Mouse (Mus musculus) layer of hippocampus, postnatal 36 days (tissue): ENCODE data around the gene Clrn1. TPM values are rescaled to one million over a fixed set of nuclear protein-coding genes. Genes with fewer than 3 reads are reported as not detected.
"Not testable (repeated sequence)": the region's sequence is repeated elsewhere in the genome, so short reads cannot be mapped to it uniquely, and the experiment has no call there.

ENCODE experiments used
- DNase-seq, 2 experiments: peaks; one replicate each; pipeline ENCODE4 v3.0.0; 2022
- total RNA-seq, 2 experiments: library from RNA; stranded (reverse); gene quantifications; 2 replicates each; pipeline ENCODE4 v1.2.3; 2021

Clrn1 gene
- 1 to 10 TPM; 2.3 to 2.4 TPM for total RNA-seq

DNA sequence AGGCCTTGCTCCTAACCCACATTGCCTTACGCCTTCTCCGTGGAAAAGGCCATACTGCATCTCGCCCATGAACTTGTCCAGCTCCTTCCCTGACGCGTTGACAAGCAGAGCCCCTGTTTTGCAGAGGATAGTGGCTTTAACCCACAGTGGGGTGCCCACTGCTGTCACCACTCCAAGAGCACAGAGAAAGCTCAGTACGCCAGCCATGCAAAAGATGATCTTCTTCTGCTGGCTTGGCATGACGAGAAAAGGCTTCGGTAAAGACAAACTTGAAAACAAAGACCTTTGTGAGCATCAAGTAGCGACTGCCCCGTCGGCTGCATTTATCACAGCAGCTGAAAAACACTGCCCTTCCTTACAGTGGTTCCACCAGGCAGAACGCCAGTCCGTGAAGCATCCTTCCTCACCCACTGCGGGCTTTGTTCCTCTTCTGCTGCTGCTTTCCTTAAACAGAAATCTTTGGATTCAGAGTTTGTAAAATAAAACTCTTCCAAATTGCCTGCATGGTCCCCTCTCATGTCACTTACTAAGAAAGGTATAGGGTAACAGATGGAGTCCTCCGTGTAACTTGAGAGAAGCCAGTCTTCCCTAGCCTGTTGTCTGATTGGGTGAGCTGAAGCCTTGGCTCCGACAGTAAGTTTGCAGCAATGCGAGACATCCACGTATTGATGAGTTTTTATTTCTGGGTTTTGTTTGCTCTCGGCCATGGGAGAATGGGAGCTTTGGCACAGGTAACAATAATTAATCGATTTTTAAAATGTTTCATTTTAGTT, at the start of gene Clrn1:
Clrn1 (minus strand) TSS at position 540 of the 773 bp plus-strand sequence.
- DNase-seq, result peak in 1 of 2 experiments; percentile 11

DNA sequence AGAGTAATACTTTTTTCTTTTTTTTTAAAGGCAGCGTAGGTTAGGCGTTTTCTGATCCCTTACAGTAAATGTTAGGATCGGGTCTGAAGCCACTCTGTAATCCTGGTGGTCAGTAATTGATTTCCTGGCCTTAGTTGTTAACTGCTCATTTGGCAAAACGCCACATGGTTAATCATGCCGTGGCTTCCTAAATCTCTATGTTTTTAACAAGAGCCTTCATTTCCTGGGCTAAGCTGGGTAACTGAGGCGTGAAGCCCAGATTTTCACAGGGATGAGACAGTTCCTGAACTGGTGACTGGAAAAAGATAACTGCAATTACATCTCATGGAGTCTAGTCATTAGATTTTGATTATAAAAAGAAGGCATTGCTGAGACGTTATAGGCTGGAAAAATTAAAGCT, 38.9 kb upstream of the Clrn1 start:
- DNase-seq, result no peak

DNA sequence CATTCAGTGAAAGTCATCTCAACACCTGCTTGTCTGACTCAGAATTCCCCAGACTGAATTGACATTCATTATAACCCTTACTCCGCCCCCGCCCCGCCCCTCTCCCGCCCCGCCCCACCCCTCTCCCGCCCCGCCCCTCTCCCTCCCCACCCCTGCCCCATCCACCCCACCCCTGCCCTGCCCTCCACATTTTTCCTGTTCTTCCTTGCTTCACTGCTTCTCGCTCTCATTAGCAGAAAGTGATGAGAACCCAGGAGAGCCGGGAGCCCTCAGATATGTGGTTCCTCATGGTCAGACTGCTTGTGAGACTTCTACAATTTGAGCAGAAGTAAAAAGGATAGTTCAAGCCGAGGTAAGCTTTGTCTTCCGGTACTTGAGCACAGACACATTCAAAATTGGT, 38.0 kb upstream of the Clrn1 start:
- no peak for DNase-seq

DNA sequence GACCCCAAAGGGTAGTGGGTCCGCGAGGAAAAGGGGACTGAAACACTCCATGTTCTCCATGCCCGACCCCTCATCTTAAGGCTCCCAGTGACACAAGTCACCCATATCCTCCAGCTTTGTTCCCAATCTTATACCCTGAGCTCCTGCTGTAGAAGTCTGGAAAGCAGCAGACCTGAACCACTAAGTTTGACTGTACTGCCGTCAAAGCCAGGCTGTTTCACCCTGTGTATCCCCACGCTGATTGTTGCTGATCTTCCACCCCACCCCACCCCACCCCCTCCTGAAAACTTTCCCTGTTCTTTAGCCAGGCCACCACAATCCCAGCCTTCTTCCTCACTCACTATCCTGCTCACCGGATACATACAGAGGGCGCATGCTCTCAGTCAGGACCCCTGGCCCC, 37.5 kb upstream of the Clrn1 start:
- DNase-seq, result no peak

DNA sequence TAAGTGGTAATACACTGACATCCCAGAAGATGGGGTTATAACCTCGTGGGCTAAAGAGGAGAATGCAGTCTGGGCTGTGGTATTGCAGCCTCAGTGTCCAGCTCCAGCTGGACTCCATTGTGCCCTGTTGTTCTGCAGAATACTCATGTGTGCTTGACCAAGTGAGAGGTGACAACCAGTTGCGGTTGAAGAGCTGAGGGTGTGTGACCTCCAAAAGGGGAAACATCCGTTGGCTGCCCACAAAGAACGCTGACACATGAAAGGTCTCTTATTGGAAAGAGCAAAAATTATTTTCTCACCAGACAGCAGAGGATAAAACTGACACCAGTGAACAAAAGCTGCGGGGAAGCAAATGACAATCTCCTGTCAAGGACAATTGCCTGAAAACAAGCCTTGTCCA, 36.2 kb upstream of the Clrn1 start:
- DNase-seq, result no peak

- DNase-seq, result no peak
Observed at GRCm38 (mm10) chr3:58904656-58905055, 19.5 kb upstream of the Clrn1 start.

DNA sequence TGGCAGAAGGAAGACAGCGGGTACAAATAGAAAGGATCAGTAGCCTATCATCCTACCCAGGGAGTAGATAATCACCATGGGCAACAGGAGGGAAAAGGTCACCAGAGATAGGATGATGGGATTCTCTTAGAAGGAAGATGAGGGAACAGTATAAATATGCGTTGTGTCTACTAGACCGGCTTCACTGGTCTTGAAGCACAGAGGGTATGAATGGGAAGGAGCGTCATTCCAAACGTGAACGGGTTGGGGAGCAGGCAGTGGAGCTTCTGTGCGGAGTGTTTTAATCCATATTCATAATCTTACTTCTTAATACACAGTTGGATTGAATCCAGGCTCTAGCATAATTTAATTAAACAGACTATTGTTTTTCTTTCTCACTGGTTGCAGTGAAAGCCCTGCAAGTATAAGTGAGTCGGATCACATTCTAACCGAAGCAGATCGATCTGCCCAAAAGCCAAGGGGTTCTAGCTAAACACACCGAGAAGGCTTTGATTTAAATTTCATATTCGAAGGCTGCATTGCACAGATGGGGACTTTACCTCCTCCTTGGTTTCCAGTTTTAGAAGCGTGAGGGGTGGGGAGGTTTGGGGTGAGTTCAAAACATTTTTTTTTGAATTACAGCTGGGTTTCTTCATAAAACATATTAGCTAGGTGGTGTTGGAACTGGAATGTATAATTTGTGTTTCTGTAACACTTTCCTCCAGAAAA, 17.1 kb upstream of the Clrn1 start:
- no peak for DNase-seq

DNA sequence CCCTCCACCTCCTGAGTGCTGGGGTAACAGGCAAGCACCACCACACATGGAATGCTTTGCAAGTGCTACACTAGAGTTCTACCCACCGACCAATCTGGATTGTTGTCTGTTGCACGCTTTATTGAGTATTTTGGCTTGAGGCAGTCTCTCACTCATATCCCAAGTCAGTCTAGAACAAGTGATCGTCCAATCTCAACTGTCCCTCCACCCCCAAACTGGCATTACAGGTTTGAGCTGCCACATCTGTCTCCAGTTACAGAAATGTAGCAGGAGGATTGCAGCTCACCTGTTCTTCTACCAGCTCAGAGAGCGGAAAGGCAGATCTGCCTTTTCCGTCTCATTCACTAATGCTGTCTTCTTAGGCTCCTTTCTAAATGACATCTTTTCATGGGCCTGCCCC, 10.0 kb upstream of the Clrn1 start:
- DNase-seq, result no peak

DNA sequence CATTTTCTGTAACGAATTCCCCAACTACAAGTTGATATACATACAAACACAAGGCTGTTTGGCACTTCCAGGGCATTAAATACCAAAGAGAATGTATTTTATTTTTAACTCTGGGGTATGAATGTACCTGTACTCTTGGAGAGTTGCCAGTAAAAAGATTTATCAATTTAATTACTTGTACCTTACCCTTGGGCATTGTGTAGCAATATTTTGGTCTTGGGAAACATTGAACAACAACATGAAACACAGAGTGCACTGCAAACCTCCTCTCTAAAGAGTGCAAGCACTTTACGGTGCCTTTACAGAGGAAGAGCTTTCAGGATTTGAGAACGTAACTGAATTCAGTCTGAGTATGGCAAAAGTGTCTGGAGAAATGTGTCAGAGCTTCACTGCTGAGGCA, 9.4 kb upstream of the Clrn1 start:
- no peak for DNase-seq

DNA sequence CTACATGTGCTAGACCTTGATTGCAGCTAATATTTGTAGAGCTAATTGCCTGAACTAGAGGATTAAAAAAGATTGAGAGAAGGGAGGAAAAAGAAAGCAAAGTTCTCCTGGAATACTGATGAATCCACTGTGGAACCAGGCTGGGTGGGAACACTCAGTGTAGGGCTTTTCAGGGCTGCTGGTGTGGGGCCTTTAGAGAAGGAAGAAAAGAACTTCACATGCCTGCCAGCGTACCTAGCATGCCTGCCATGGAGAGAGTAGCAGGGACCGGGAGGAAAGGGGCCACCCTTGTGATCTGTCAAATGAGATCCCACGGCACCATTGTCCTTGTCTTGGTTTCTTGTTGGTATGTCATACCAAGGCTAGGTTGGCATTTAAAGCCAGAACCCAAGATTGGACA, 4.5 kb upstream of the Clrn1 start:
- no peak for DNase-seq

- no peak for DNase-seq
Observed at GRCm38 (mm10) chr3:58888131-58888715, 3.1 kb upstream of the Clrn1 start.

- no peak for DNase-seq
Observed at GRCm38 (mm10) chr3:58887719-58888118, 2.6 kb upstream of the Clrn1 start.

DNA sequence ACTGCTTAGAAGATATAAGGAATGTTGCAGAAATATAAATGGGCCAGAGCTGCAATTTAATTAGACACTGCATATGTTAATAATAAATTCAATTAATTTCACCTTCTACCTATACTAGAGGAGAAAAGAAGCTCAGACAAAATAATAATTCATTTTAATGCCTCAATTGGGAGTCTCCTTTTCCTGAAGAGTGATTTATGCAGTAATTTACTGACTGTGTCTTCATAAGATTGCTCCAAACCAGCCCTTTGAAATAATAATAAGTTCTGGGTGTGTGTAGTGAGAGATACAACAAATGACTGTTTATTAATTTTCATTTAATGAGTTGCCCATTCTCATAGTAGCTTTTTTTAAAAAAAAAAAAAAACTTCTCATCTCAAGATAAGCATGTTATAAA, 1.6 kb downstream of the Clrn1 start:
- DNase-seq, result no peak

DNA sequence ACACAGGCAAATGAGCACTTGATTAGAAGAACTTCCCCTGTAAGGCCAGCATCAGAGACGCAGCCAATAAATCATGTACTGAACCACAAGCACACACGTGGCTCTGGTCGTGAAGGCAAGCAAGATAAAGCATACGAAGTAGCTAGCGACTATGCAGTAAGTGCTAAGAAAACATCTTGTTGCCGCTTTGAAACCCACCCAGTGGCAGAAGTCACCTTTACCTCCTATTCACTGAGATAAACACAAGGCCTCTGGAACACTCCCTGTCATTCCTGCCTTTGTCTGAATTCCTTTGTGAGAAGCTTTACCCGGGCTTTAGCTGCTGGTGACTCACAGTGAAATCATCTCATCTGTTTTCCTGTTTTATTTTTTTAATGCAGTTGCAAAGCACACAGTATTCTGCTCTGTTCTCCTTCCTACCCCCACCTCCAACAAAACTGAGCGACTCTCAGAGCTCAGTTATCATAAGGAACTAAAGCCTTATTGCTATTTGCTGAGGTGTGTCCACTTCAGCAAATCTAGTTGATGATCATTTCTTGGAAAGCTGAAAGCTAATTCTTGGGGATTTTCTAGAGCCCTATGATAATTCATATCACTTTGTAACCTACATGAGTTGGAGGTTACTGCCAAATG, 2.1 kb downstream of the Clrn1 start:
- DNase-seq, result peak in 1 of 2 experiments; percentile 9

GRCm38 (mm10) chr3:58881016-58881415, 4.1 kb downstream of the Clrn1 start:
- DNase-seq, result no peak

GRCm38 (mm10) chr3:58880181-58880580, 5.0 kb downstream of the Clrn1 start:
- no peak for DNase-seq

DNA sequence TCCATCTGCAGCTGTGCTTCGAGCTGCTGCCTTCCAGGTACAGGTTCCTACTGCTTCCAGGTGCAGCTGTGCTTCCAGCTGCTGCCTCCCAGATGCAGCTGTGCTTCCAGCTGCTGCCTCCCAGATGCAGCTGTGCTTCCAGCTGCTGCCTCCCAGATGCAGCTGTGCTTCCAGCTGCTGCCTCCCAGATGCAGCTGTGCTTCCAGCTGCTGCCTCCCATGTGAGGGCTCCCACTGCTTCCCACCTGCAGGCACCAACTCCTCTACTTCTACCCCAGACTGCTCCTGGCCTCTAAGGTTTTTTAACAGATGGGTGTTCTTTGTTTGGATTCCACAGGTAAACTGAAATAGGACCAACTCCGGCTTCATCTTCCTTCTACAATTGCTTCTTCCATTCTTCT, 13.3 kb downstream of the Clrn1 start:
- not testable (repeated sequence) for DNase-seq

DNA sequence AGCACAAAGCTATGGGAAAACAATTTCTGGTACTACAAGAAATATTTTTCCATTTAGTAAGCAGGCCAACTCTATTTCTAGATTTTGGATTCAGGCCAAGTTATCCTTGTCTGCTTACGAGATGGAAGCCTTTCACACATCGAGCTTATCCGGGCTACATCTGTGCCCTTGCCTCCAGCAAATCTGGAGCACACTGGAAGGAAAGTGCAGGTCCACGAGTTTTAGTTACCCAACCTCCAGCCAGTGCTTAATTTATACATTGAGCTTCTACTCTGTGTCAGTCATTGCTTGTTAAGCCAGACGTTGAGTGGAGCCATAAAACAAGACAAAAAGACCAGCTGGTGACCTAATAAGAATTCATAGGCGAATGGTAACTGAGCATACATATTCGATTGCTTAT, 19.4 kb downstream of the Clrn1 start:
- peak in 1 of 2 experiments; percentile 21 for DNase-seq

DNA sequence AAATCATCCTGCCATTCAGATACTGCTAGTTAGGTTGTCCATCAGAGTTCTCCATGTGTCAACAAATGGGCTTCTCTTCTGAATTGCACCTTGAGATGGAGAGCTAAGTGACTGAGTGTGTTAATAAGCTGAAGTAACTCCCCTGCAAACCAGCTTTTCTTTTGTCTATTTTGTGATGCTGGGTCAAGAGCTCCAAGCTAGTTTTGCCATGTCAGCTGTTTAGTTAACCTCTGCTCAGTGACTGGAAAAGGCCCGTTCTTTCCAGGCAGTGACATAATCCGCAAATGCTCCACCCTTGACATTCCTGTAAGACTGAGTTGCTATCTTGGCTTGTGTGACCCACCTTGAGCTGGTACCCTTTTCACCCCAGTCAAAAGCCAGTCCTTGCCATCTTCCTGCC, 22.2 kb downstream of the Clrn1 start:
- DNase-seq, result no peak

- DNase-seq, result no peak
Observed at GRCm38 (mm10) chr3:58843415-58843814, 41.7 kb downstream of the Clrn1 start.

DNA sequence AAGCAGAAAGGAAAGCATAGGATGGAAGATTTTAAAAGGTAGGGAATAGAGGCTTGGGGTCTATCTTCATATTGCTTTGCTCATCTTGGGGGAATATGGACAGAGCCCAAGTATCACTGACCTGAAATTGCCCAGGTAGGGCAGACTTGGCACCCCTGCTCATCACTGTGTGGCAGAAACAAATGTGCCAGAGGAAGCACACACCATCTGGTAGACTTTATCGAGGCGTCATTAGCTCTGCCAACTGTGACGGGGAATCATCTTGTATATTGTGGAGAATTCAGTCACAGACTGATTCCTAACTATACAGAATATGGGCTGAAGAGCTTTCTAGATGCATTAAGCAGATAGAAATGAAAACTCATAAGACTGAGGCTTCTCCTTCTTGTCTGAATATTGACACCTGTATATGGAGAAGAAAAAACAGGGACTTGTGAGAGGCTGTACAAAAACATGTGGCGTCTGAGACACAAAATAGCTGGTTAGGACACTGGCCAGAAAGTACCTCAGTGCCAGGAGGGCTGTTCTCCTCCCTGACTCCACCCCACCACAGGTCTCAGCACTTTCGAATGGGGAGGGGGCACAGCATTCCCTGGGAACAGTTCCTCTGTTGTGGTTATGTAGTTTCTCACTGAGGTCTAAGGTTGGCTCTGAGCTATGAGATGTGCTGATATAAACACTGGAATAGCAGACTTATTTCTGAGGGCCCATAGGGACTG, 51.5 kb downstream of the Clrn1 start:
- DNase-seq, result peak in 1 of 2 experiments; percentile 41

- no peak for DNase-seq
Observed at GRCm38 (mm10) chr3:58832888-58833287, 52.3 kb downstream of the Clrn1 start.

GRCm38 (mm10) chr3:58831586-58831985, 53.6 kb downstream of the Clrn1 start:
- no peak for DNase-seq
